Mouse (Mus musculus): ENCODE results near the gene Sorcs1.

DNA sequence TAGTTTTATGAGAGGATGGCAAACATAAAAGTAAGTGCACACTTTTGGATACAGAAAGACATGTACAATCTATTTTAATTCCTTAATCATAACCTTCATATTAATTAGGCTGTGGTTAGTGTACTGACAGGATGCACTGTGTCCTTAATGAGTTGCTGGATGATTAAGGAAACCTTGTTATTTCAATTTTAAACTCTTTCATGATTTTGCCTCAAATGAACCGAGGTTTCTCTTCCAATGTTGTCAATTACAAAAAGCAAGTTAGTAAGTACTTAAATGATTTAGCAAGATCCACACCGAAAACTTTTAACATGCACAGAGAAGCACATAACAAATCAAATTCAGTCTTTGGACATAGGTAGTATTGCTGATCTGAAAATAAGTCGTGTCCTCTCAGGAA is 341.7 kb downstream of the Sorcs1 start:
- TF ChIP-seq CTCF (IDR thresholded peaks at IDR 0.05; ENCODE audit: low read depth) (no peak), EP300 (IDR thresholded peaks at IDR 0.05; ENCODE audit: low read depth) (no peak)
